Mouse (Mus musculus): ENCODE data around the gene Edaradd.
"Not testable (repeated sequence)": the region's sequence is repeated elsewhere in the genome, so short reads cannot be mapped to it uniquely, and the experiment has no call there.

Edaradd gene

GRCm38 (mm10) chr13:12511189-12511965, 8.9 kb downstream of the Edaradd start:
- DNase-seq, result no peak

GRCm38 (mm10) chr13:12510032-12510431, 10.2 kb downstream of the Edaradd start:
- no peak for DNase-seq

GRCm38 (mm10) chr13:12507426-12507825, 12.8 kb downstream of the Edaradd start:
- DNase-seq, result no peak

- DNase-seq, result peak in 1 of 2 experiments; percentile 10
These were observed 14.9 kb downstream of the Edaradd start for GRCm38 (mm10) chr13:12505359-12505758.

- no peak for DNase-seq
These were observed 16.9 kb downstream of the Edaradd start for GRCm38 (mm10) chr13:12503238-12503751.

GRCm38 (mm10) chr13:12502665-12503237, 17.5 kb downstream of the Edaradd start:
- no peak for DNase-seq

- DNase-seq, result no peak
These were observed 21.1 kb downstream of the Edaradd start for GRCm38 (mm10) chr13:12499107-12499506.

- no peak for DNase-seq
These were observed 22.4 kb downstream of the Edaradd start for GRCm38 (mm10) chr13:12497809-12498208.

- DNase-seq, result no peak
These were observed 25.5 kb downstream of the Edaradd start for GRCm38 (mm10) chr13:12494750-12495149.

- no peak for DNase-seq
These were observed 27.7 kb downstream of the Edaradd start for GRCm38 (mm10) chr13:12492515-12492914.

GRCm38 (mm10) chr13:12485640-12486039, 34.6 kb downstream of the Edaradd start:
- DNase-seq, result no peak

GRCm38 (mm10) chr13:12485197-12485596, 35.0 kb downstream of the Edaradd start:
- DNase-seq, result no peak

- no peak for DNase-seq
These were observed 40.4 kb downstream of the Edaradd start for GRCm38 (mm10) chr13:12479802-12480201.

GRCm38 (mm10) chr13:12478301-12478700, 41.9 kb downstream of the Edaradd start:
- DNase-seq, result peak; percentile 76 to 93

- peak in 1 of 2 experiments; percentile 55 for DNase-seq
These were observed 43.4 kb downstream of the Edaradd start for GRCm38 (mm10) chr13:12476886-12477285.

- no peak for DNase-seq
These were observed 45.0 kb downstream of the Edaradd start for GRCm38 (mm10) chr13:12475239-12475638.

GRCm38 (mm10) chr13:12473724-12474378, 46.4 kb downstream of the Edaradd start:
- peak; percentile 57 to 81 for DNase-seq

- DNase-seq, result no peak
These were observed 51.8 kb downstream of the Edaradd start for GRCm38 (mm10) chr13:12468488-12468887.

- no peak for DNase-seq
These were observed 55.4 kb downstream of the Edaradd start, which contains the start of gene Lgals8 for GRCm38 (mm10) chr13:12464844-12465243. Gene Lgals8, minus strand, starts transcription at chr13:12464944.

- not testable (repeated sequence) for DNase-seq
These were observed 56.1 kb downstream of the Edaradd start for GRCm38 (mm10) chr13:12464159-12464558.

GRCm38 (mm10) chr13:12462623-12463022, 57.6 kb downstream of the Edaradd start:
- DNase-seq, result no peak

GRCm38 (mm10) chr13:12461730-12462119, 58.5 kb downstream of the Edaradd start:
- peak in 1 of 2 experiments; percentile 19 for DNase-seq

Data from kidney, postnatal 25 days (tissue).